Mouse (Mus musculus) mature B cell (primary cell): ENCODE data around the gene Samd7.
"Not testable (repeated sequence)": the region's sequence is repeated elsewhere in the genome, so short reads cannot be mapped to it uniquely, and the experiment has no call there.

Experiments
- in situ Hi-C: fragments of 300-500 bp; cut with MboI; formaldehyde crosslinking; loops from 2 replicates; pipeline ENCODE4 v1.14.3; 2019

Gene Samd7

GRCm38 (mm10) chr3:30746006-30746405 lies at the start of gene Samd7:
Gene Samd7 (plus strand): TSS chr3:30746293.
- in situ Hi-C loops, result no loop called here

GRCm38 (mm10) chr3:30696346-30696745 lies 49.7 kb upstream of the Samd7 start:
- in situ Hi-C loops, result no loop called here

GRCm38 (mm10) chr3:30697891-30698290 lies 48.2 kb upstream of the Samd7 start:
- in situ Hi-C loops, result no loop called here

GRCm38 (mm10) chr3:30699711-30700505 lies 46.2 kb upstream of the Samd7 start, which contains the start of gene Lrrc31:
Gene Lrrc31 (minus strand): TSS chr3:30699843.
- in situ Hi-C loops, result not testable (repeated sequence)

GRCm38 (mm10) chr3:30705977-30706376 lies 40.1 kb upstream of the Samd7 start:
- in situ Hi-C loops, result no loop called here

- in situ Hi-C loops, result no loop called here
These were observed 39.3 kb upstream of the Samd7 start for GRCm38 (mm10) chr3:30706614-30707276.

GRCm38 (mm10) chr3:30710191-30710590 lies 35.9 kb upstream of the Samd7 start:
- in situ Hi-C loops, result no loop called here

- in situ Hi-C loops, result no loop called here
These were observed 32.8 kb upstream of the Samd7 start for GRCm38 (mm10) chr3:30713334-30713733.

GRCm38 (mm10) chr3:30718649-30719048 lies 27.4 kb upstream of the Samd7 start:
- in situ Hi-C loops, result no loop called here

- in situ Hi-C loops, result no loop called here
These were observed 24.1 kb upstream of the Samd7 start for GRCm38 (mm10) chr3:30722036-30722435.

- in situ Hi-C loops, result no loop called here
These were observed 23.6 kb upstream of the Samd7 start for GRCm38 (mm10) chr3:30722461-30722860.

GRCm38 (mm10) chr3:30723179-30723578 lies 22.9 kb upstream of the Samd7 start:
- in situ Hi-C loops, result no loop called here

- in situ Hi-C loops, result no loop called here
These were observed 21.8 kb upstream of the Samd7 start for GRCm38 (mm10) chr3:30724105-30724824.

GRCm38 (mm10) chr3:30724848-30725465 lies 21.1 kb upstream of the Samd7 start:
- in situ Hi-C loops, result no loop called here

- in situ Hi-C loops, result no loop called here
These were observed 20.6 kb upstream of the Samd7 start for GRCm38 (mm10) chr3:30725514-30725913.

- in situ Hi-C loops, result no loop called here
These were observed 18.9 kb upstream of the Samd7 start for GRCm38 (mm10) chr3:30727209-30727608.

GRCm38 (mm10) chr3:30729046-30729445 lies 17.0 kb upstream of the Samd7 start:
- in situ Hi-C loops, result no loop called here

- in situ Hi-C loops, result no loop called here
These were observed 9.3 kb upstream of the Samd7 start for GRCm38 (mm10) chr3:30736809-30737208.

- in situ Hi-C loops, result no loop called here
These were observed 4.8 kb upstream of the Samd7 start for GRCm38 (mm10) chr3:30741306-30741705.

GRCm38 (mm10) chr3:30742891-30743290 lies 3.2 kb upstream of the Samd7 start:
- in situ Hi-C loops, result no loop called here

GRCm38 (mm10) chr3:30748316-30748715 lies 2.2 kb downstream of the Samd7 start:
- in situ Hi-C loops, result no loop called here

- in situ Hi-C loops, result no loop called here
These were observed 8.6 kb downstream of the Samd7 start for GRCm38 (mm10) chr3:30754696-30755095.
